Mouse (Mus musculus) hindbrain, embryonic 16.5 days (tissue): ENCODE results near the gene 4930404H24Rik. TPM values are rescaled to one million over a fixed set of nuclear protein-coding genes. Genes with fewer than 3 reads are reported as not detected.
A peak's percentile ranks its signal among the peaks of the same experiment; 100 is the strongest.

Experiments used
- ATAC-seq: fragments of 200-750 bp; cut with Nextera tagmentation; 2 replicates; pipeline ENCODE4 v1.8.0; 2017; ENCODE audit warnings: moderate TSS enrichment, moderate library complexity
- H3K27ac ChIP-seq: fragments of 300-500 bp; sonication (generic); 2 replicates; pipeline ENCODE4 v1.5.1; 2014; ENCODE audit warnings: low read depth, mild to moderate bottlenecking, control low read depth, low read length, moderate library complexity
- H3K27me3 ChIP-seq: fragments of 300-500 bp; sonication (generic); replicated peaks from 2 replicates; pipeline ENCODE4 v1.6.1; 2014; ENCODE audit warnings: low read length; ENCODE audit not compliant: control insufficient read depth, insufficient read depth
- H3K36me3 ChIP-seq: fragments of 300-500 bp; sonication (generic); 2 replicates; pipeline ENCODE4 v1.6.1; 2014; ENCODE audit warnings: mild to moderate bottlenecking, low read length, moderate library complexity, mixed read lengths; ENCODE audit not compliant: control insufficient read depth, insufficient read depth
- H3K4me1 ChIP-seq: fragments of 300-500 bp; sonication (generic); 2 replicates; pipeline ENCODE4 v1.6.1; 2014; ENCODE audit warnings: low read depth, low read length; ENCODE audit not compliant: control insufficient read depth, insufficient read depth
- H3K4me2 ChIP-seq: fragments of 300-500 bp; sonication (generic); 2 replicates; pipeline ENCODE4 v1.6.1; 2014; ENCODE audit warnings: mild to moderate bottlenecking, low read length, control low read depth, moderate library complexity
- H3K4me3 ChIP-seq: fragments of 300-500 bp; sonication (generic); 2 replicates; pipeline ENCODE4 v1.5.1; 2014; ENCODE audit warnings: mild to moderate bottlenecking, low read length, control low read depth, moderate library complexity
- H3K9ac ChIP-seq: fragments of 300-500 bp; sonication (generic); 2 replicates; pipeline ENCODE4 v1.6.1; 2014; ENCODE audit warnings: low read depth, mild to moderate bottlenecking, control low read depth, low read length, moderate library complexity
- H3K9me3 ChIP-seq: fragments of 300-500 bp; sonication (generic); 2 replicates; pipeline ENCODE4 v1.6.1; 2014; ENCODE audit warnings: mild to moderate bottlenecking, low read length, moderate library complexity; ENCODE audit not compliant: control insufficient read depth
- WGBS: fragments of 180-500 bp; shearing (Covaris S2); extraction: QIAGEN DNeasy Blood & Tissue Kit; methylation state at CpG from one replicate; pipeline ENCODE4 v1.1.7; 2014; 5-methylcytosine and 5-hydroxymethylcytosine counted together
- polyA plus RNA-seq: library from polyadenylated mRNA; unstranded; fragments of >200 nt; fragmentation: Nextera tagmentation; extraction: Ambion mirVana; gene quantifications from 2 replicates; pipeline ENCODE4 v1.2.1, GENCODE M21; 2015

The 4930404H24Rik gene
- polyA plus RNA-seq, 1 experiment from 2014 or later, result not detected

DNA sequence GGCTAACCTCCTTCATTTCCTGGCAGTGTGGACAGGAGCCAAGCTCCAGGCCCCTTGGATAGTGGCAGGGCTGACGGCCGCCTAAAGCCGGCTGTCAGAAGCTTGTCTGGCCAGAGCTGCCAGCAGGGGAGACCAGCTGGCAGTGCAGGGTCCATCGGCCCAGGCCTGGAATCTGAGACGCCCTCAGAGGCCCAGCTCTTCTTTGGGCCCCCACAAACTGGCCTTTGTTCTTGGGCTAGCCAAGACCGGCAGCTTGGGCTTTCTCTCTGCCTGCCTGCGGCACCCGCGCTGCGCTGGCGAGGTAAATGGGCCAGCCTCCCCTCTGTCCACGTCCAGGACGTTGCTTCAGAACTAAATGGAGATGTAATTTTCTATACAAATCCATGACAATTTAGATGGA, 4.3 kb downstream of the 4930404H24Rik start:
- 10% methylated on average over 13 of the region's 13 CpGs for WGBS
- Histone ChIP-seq H3K4me3 (no peak overlapping the region), H3K9ac (no peak overlapping the region), H3K9me3 (no peaks in the 10 kb centered on the region), H3K27ac (peak overlapping the region; percentile 40), H3K36me3 (no peaks in the 10 kb centered on the region), H3K27me3 (no peaks in the 10 kb centered on the region), H3K4me2 (no peak overlapping the region), H3K4me1 (peaks cover 44% of the 10 kb centered on the region)
- peak; percentile 29 for ATAC-seq

GRCm38 (mm10) chr2:153499154-153499553, 6.6 kb downstream of the 4930404H24Rik start:
- H3K4me3 ChIP-seq, result no peak overlapping the region
- no peak overlapping the region for H3K9ac ChIP-seq
- no peak overlapping the region for H3K4me2 ChIP-seq
- WGBS, result 60% methylated on average over 4 of the region's 4 CpGs
- peaks cover 29% of the 10 kb centered on the region for H3K4me1 ChIP-seq
- H3K27me3 ChIP-seq, result no peaks in the 10 kb centered on the region
- no peak for ATAC-seq
- H3K36me3 ChIP-seq, result no peaks in the 10 kb centered on the region
- no peaks in the 10 kb centered on the region for H3K9me3 ChIP-seq
- H3K27ac ChIP-seq, result no peak overlapping the region

- no peak for ATAC-seq
- 88% methylated on average over 5 of the region's 5 CpGs for WGBS
- Histone ChIP-seq H3K9me3 (no peaks in the 10 kb centered on the region), H3K27ac (no peak overlapping the region), H3K4me2 (no peak overlapping the region), H3K4me1 (peaks cover 23% of the 10 kb centered on the region), H3K9ac (no peak overlapping the region), H3K4me3 (no peak overlapping the region), H3K27me3 (no peaks in the 10 kb centered on the region), H3K36me3 (no peaks in the 10 kb centered on the region)
These were observed 13.8 kb downstream of the 4930404H24Rik start for GRCm38 (mm10) chr2:153506385-153506784.

GRCm38 (mm10) chr2:153507969-153508368, 15.4 kb downstream of the 4930404H24Rik start:
- Histone ChIP-seq H3K4me2 (no peak overlapping the region), H3K27ac (no peak overlapping the region), H3K9me3 (no peaks in the 10 kb centered on the region), H3K36me3 (no peaks in the 10 kb centered on the region), H3K27me3 (no peaks in the 10 kb centered on the region), H3K4me3 (no peak overlapping the region), H3K9ac (0 out of 2 replicates have a peak overlapping the region, but pooled peaks have one; percentile 29), H3K4me1 (peaks cover 32% of the 10 kb centered on the region)
- WGBS, result 98% methylated on average over 2 of the region's 2 CpGs
- ATAC-seq, result no peak

- no peak for ATAC-seq
- WGBS, result 48% methylated on average over 3 of the region's 3 CpGs
These were observed 15.8 kb downstream of the 4930404H24Rik start for GRCm38 (mm10) chr2:153508405-153508804.

GRCm38 (mm10) chr2:153509211-153510029, 16.8 kb downstream of the 4930404H24Rik start:
- peak overlapping the region; percentile 35; the same call in 1 of the 2 replicates for H3K4me2 ChIP-seq
- 10% methylated on average over 18 of the region's 18 CpGs for WGBS
- no peak overlapping the region for H3K4me3 ChIP-seq
- peak; percentile 78 for ATAC-seq
- peak overlapping the region; percentile 79 for H3K27ac ChIP-seq
- H3K9ac ChIP-seq, result peak overlapping the region; percentile 57
- H3K36me3 ChIP-seq, result no peaks in the 10 kb centered on the region
- no peaks in the 10 kb centered on the region for H3K27me3 ChIP-seq
- no peaks in the 10 kb centered on the region for H3K9me3 ChIP-seq
- H3K4me1 ChIP-seq, result peaks cover 32% of the 10 kb centered on the region

More at GRCm38 (mm10) chr2:153508405-153508804, 15.8 kb downstream of the 4930404H24Rik start:
- H3K4me3 ChIP-seq, result no peak overlapping the region
- no peak overlapping the region for H3K4me2 ChIP-seq
- H3K4me1 ChIP-seq, result peaks cover 32% of the 10 kb centered on the region
- H3K27me3 ChIP-seq, result no peaks in the 10 kb centered on the region
- 0 out of 2 replicates have a peak overlapping the region, but pooled peaks have one; percentile 29 for H3K9ac ChIP-seq
- no peaks in the 10 kb centered on the region for H3K9me3 ChIP-seq
- no peaks in the 10 kb centered on the region for H3K36me3 ChIP-seq
- peak overlapping the region; percentile 79; the same call in 1 of the 2 replicates for H3K27ac ChIP-seq

DNA sequence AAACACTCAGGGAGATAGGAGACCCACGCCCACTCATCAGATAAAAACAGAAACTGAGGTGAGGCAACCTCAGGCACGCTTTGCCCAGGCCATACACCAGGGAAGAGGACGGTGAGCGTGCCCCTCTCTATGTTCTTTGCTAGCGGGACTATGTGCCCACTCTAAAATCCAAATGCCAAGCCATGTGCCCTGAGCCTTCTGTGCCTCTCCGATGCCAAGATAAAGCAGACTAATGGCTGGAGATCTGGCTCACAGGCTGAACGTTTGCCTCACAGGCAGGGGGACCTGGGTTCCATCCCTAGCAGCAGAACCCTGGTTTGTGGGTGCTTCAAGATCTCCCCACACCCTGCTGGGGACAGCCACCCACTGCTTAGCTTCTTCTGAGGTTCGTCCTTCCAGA, 17.5 kb downstream of the 4930404H24Rik start:
- Histone ChIP-seq H3K4me2 (no peak overlapping the region), H3K27me3 (no peaks in the 10 kb centered on the region), H3K9ac (no peak overlapping the region), H3K27ac (no peak overlapping the region), H3K4me1 (peaks cover 32% of the 10 kb centered on the region), H3K4me3 (no peak overlapping the region), H3K36me3 (no peaks in the 10 kb centered on the region), H3K9me3 (no peaks in the 10 kb centered on the region)
- 72% methylated on average over 8 of the region's 8 CpGs for WGBS
- no peak for ATAC-seq

- no peak overlapping the region for H3K4me3 ChIP-seq
- no peak overlapping the region for H3K27ac ChIP-seq
- ATAC-seq, result no peak
- H3K36me3 ChIP-seq, result no peaks in the 10 kb centered on the region
- no peaks in the 10 kb centered on the region for H3K27me3 ChIP-seq
- H3K9me3 ChIP-seq, result no peaks in the 10 kb centered on the region
- peaks cover 32% of the 10 kb centered on the region for H3K4me1 ChIP-seq
- no peak overlapping the region for H3K4me2 ChIP-seq
- H3K9ac ChIP-seq, result no peak overlapping the region
- 46% methylated on average over 5 of the region's 6 CpGs for WGBS
These were observed 19.0 kb downstream of the 4930404H24Rik start for GRCm38 (mm10) chr2:153511562-153511961.

- Histone ChIP-seq H3K36me3 (no peaks in the 10 kb centered on the region), H3K27me3 (no peaks in the 10 kb centered on the region), H3K4me3 (no peak overlapping the region), H3K9ac (no peak overlapping the region), H3K27ac (no peak overlapping the region), H3K9me3 (no peaks in the 10 kb centered on the region), H3K4me1 (peaks cover 32% of the 10 kb centered on the region), H3K4me2 (no peak overlapping the region)
- no peak for ATAC-seq
- WGBS, result 72% methylated on average over 14 of the region's 14 CpGs
These were observed 20.1 kb downstream of the 4930404H24Rik start for GRCm38 (mm10) chr2:153512416-153513323.
